7 mouse cellular contexts compared by ENCODE assay signal in the genomic region with DNA sequence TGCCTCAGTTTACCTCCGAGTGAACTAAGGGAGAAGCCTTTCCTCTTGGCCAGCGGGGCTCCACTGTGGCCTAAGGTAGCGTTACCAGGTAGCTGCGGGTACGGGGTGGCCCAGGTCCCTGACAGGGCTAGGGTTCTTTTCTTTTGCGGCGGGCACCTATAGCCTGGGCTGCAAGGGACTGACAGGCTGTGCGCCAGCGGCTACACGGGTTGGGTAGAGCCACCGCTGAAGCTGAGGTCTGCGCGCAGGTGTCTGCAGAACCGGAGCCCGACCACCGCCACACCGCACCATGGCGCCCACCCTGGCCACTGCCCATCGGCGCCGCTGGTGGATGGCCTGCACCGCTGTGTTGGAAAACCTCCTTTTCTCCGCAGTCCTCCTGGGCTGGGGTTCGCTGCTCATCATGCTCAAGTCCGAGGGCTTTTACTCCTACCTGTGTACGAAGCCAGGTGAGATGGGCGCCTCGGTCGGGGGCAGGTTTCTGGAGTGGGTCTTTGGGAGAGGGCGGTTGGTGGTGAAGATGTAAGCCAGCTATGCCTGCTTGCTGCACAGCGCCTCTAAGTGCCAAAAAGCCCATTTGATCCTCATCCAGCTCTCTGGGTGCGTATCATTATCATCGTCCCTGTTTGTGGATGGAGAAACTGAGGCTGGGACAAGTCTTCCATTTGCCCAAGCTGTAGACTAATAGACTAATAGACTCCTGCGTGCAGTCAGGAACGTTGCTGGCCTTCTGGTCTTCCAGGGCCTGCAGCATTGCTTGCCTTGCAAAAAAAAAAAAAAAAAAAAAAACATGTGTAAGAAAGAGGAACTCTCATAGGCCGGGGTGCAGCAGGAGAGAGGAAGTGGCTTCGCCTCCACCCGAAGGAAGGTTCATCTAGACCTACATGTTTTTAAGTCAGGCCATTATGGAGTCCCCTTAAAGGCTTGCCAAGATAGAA. TPM values are rescaled to one million over a fixed set of nuclear protein-coding genes. Genes with fewer than 3 reads are reported as not detected.
DNase-seq lines count a peak whose midpoint lies in the region; ATAC-seq and TF ChIP-seq lines count a peak whose summit lies in the region.

No protein-coding gene starts in this region.

- no peaks in the 10 kb centered on the region for H3K9me3 ChIP-seq in lung, embryonic 15.5 days
- no peaks in the 10 kb centered on the region for H3K9me3 ChIP-seq in heart, embryonic 13.5 days
- no peaks in the 10 kb centered on the region for H3K9me3 ChIP-seq in limb, embryonic 12.5 days

- no peaks in the 10 kb centered on the region for H3K36me3 ChIP-seq in lung, embryonic 15.5 days
- no peaks in the 10 kb centered on the region for H3K36me3 ChIP-seq in heart, embryonic 13.5 days
- H3K36me3 ChIP-seq in limb, embryonic 12.5 days = no peaks in the 10 kb centered on the region

- 10% methylated on average over 38 of the region's 38 CpGs for WGBS in lung, embryonic 15.5 days
- 1% methylated on average over 38 of the region's 38 CpGs for WGBS in cerebellum, adult 2 months
- 15% methylated on average over 38 of the region's 38 CpGs for WGBS in heart, embryonic 13.5 days
- 16% methylated on average over 38 of the region's 38 CpGs for WGBS in limb, embryonic 12.5 days

- no peak for TF ChIP-seq CTCF in cerebellum, adult 2 months (IDR thresholded peaks at IDR 0.05; ENCODE audit: borderline replicate concordance, insufficient read depth, low read depth, low read length)

- no peaks in the 10 kb centered on the region for H3K27me3 ChIP-seq in lung, embryonic 15.5 days
- H3K27me3 ChIP-seq in cerebellum, adult 2 months (ENCODE audit: control insufficient read depth, insufficient read depth, low read length) = no peaks in the 10 kb centered on the region
- H3K27me3 ChIP-seq in heart, embryonic 13.5 days (replicated peaks) = 0 out of 2 replicates have a peak, but pooled peaks cover 15% of the 10 kb centered on the region
- H3K27me3 ChIP-seq in limb, embryonic 12.5 days = no peaks in the 10 kb centered on the region

- TF ChIP-seq POLR2A in cerebellum, adult 2 months (IDR thresholded peaks at IDR 0.05; ENCODE audit: borderline replicate concordance, insufficient read depth, low read length) = peak; percentile 47; the same call in 1 of the 2 replicates

- no peak for DNase-seq in lung, adult 18-20 months
- DNase-seq in cerebellum, adult 2 months = peak in 1 of 2 experiments; percentile 67
- peak; percentile 66 to 72 for DNase-seq in thymus, postnatal 10 days (ENCODE audit: low spot score in 2 of 2)

- peak overlapping the region; percentile 92; the same call in 1 of the 2 replicates for H3K27ac ChIP-seq in lung, embryonic 15.5 days
- H3K27ac ChIP-seq in cerebellum, adult 2 months (ENCODE audit: insufficient read depth, low read length) = peak overlapping the region; percentile 92
- peak overlapping the region; percentile 75 for H3K27ac ChIP-seq in heart, embryonic 13.5 days (replicated peaks)
- peak overlapping the region; percentile 91 for H3K27ac ChIP-seq in limb, embryonic 12.5 days

- peak overlapping the region; percentile 59 for H3K4me3 ChIP-seq in lung, embryonic 15.5 days
- H3K4me3 ChIP-seq in cerebellum, adult 2 months (replicated peaks; ENCODE audit: insufficient read depth, low read depth, low read length) = peak overlapping the region; percentile 96
- peak overlapping the region; percentile 70 for H3K4me3 ChIP-seq in heart, embryonic 13.5 days
- peak overlapping the region; percentile 70 for H3K4me3 ChIP-seq in limb, embryonic 12.5 days (replicated peaks)

- H3K4me2 ChIP-seq in lung, embryonic 15.5 days = peak overlapping the region; percentile 98
- peak overlapping the region; percentile 100 for H3K4me2 ChIP-seq in heart, embryonic 13.5 days
- peak overlapping the region; percentile 96 for H3K4me2 ChIP-seq in limb, embryonic 12.5 days

- H3K9ac ChIP-seq in lung, embryonic 15.5 days = peak overlapping the region; percentile 65
- peak overlapping the region; percentile 84 for H3K9ac ChIP-seq in heart, embryonic 13.5 days
- H3K9ac ChIP-seq in limb, embryonic 12.5 days (replicated peaks) = peak overlapping the region; percentile 86

- ATAC-seq in lung, embryonic 15.5 days (ENCODE audit: borderline replicate concordance, extremely low read depth, low FRiP score, low TSS enrichment) = no peak
- no peak for ATAC-seq in heart, embryonic 13.5 days (ENCODE audit: extremely low read depth, insufficient number of reproducible peaks, low FRiP score, low TSS enrichment)
- ATAC-seq in limb, embryonic 12.5 days (ENCODE audit: insufficient number of reproducible peaks, insufficient read depth, low FRiP score, low TSS enrichment, low read depth) = 0 out of 2 replicates have a peak, but pooled peaks have one; percentile 5
- ATAC-seq in monocyte, adult 5-6 weeks (replicated peaks; ENCODE audit: insufficient number of reproducible peaks, low FRiP score, low TSS enrichment, poor library complexity, severe bottlenecking) = peak; percentile 45; the same call in 1 of the 2 replicates

- peaks cover 31% of the 10 kb centered on the region for H3K4me1 ChIP-seq in lung, embryonic 15.5 days
- H3K4me1 ChIP-seq in cerebellum, adult 2 months (ENCODE audit: control insufficient read depth, insufficient read depth, low read length) = peaks cover 19% of the 10 kb centered on the region
- H3K4me1 ChIP-seq in heart, embryonic 13.5 days = peaks cover 31% of the 10 kb centered on the region
- H3K4me1 ChIP-seq in limb, embryonic 12.5 days (replicated peaks) = peaks cover 12% of the 10 kb centered on the region

RNA-seq across cellular contexts. Expression of a gene that starts 1.1 kb away (rescaled TPM):
- 5.6 and 6.9 TPM in 2 replicates for polyA plus RNA-seq in lung, embryonic 15.5 days (2015; fragmentation: Nextera tagmentation; extraction: Ambion mirVana)
- 57.4 and 67.1 TPM in 2 replicates for polyA plus RNA-seq in cerebellum, adult 2 months (2012; rRNA removed)
- polyA plus RNA-seq in heart, embryonic 13.5 days (2015; fragmentation: Nextera tagmentation; extraction: Ambion mirVana) = 3.2 and 3.6 TPM in 2 replicates
- 3.7 and 4.2 TPM in 2 replicates for polyA plus RNA-seq in limb, embryonic 12.5 days (2016; fragmentation: Nextera tagmentation; extraction: Ambion mirVana)
- total RNA-seq in monocyte, adult 5-6 weeks (2017) = 33.3 to 44.2 TPM (median 36.6 TPM) in 3 replicates

RNA-seq across cellular contexts. Expression of a gene that starts 19.3 kb away (rescaled TPM):
- 16.2 and 16.3 TPM in 2 replicates for polyA plus RNA-seq in lung, embryonic 15.5 days (2015; fragmentation: Nextera tagmentation; extraction: Ambion mirVana)
- polyA plus RNA-seq in cerebellum, adult 2 months (2012; rRNA removed) = 3.3 and 3.4 TPM in 2 replicates
- polyA plus RNA-seq in heart, embryonic 13.5 days (2015; fragmentation: Nextera tagmentation; extraction: Ambion mirVana) = 12.9 and 13.2 TPM in 2 replicates
- polyA plus RNA-seq in limb, embryonic 12.5 days (2016; fragmentation: Nextera tagmentation; extraction: Ambion mirVana) = 5.4 and 6.0 TPM in 2 replicates
- 1.6 TPM in 2 of 3 replicates, not detected in the other for total RNA-seq in monocyte, adult 5-6 weeks (2017)

RNA-seq across cellular contexts. Expression of a gene that starts 22.7 kb away (rescaled TPM):
- 0.66 and 0.83 TPM in 2 replicates for polyA plus RNA-seq in lung, embryonic 15.5 days (2015; fragmentation: Nextera tagmentation; extraction: Ambion mirVana)
- 5.4 and 5.7 TPM in 2 replicates for polyA plus RNA-seq in cerebellum, adult 2 months (2012; rRNA removed)
- polyA plus RNA-seq in heart, embryonic 13.5 days (2015; fragmentation: Nextera tagmentation; extraction: Ambion mirVana) = 3.4 TPM in 2 replicates
- 0.26 and 0.67 TPM in 2 replicates for polyA plus RNA-seq in limb, embryonic 12.5 days (2016; fragmentation: Nextera tagmentation; extraction: Ambion mirVana)
- total RNA-seq in monocyte, adult 5-6 weeks (2017) = 3.7 to 7.0 TPM (median 4.9 TPM) in 3 replicates

RNA-seq across cellular contexts. Expression of a gene that starts 46.0 kb away (rescaled TPM):
- 56.9 and 57.3 TPM in 2 replicates for polyA plus RNA-seq in lung, embryonic 15.5 days (2015; fragmentation: Nextera tagmentation; extraction: Ambion mirVana)
- 110 and 123 TPM in 2 replicates for polyA plus RNA-seq in cerebellum, adult 2 months (2012; rRNA removed)
- polyA plus RNA-seq in heart, embryonic 13.5 days (2015; fragmentation: Nextera tagmentation; extraction: Ambion mirVana) = 31.6 and 32.1 TPM in 2 replicates
- 79.6 and 83.0 TPM in 2 replicates for polyA plus RNA-seq in limb, embryonic 12.5 days (2016; fragmentation: Nextera tagmentation; extraction: Ambion mirVana)
- 65.5 to 114 TPM (median 72.0 TPM) in 3 replicates for total RNA-seq in monocyte, adult 5-6 weeks (2017)

RNA-seq across cellular contexts. Expression of a gene that starts 55.3 kb away (rescaled TPM):
- 73.4 and 76.8 TPM in 2 replicates for polyA plus RNA-seq in lung, embryonic 15.5 days (2015; fragmentation: Nextera tagmentation; extraction: Ambion mirVana)
- polyA plus RNA-seq in cerebellum, adult 2 months (2012; rRNA removed) = 295 and 319 TPM in 2 replicates
- 54.4 and 56.7 TPM in 2 replicates for polyA plus RNA-seq in heart, embryonic 13.5 days (2015; fragmentation: Nextera tagmentation; extraction: Ambion mirVana)
- 80.8 and 89.5 TPM in 2 replicates for polyA plus RNA-seq in limb, embryonic 12.5 days (2016; fragmentation: Nextera tagmentation; extraction: Ambion mirVana)
- total RNA-seq in monocyte, adult 5-6 weeks (2017) = 113 to 174 TPM (median 147 TPM) in 3 replicates

Comparison
In these comparisons a context has a peak if more than half of its experiments do, and no peak if none do; other contexts are left out.
1. ATAC-seq: peak in limb, embryonic 12.5 days (single experiment) and monocyte, adult 5-6 weeks (single experiment); none in lung, embryonic 15.5 days (single experiment) and heart, embryonic 13.5 days (single experiment).
2. DNase-seq: peak in thymus, postnatal 10 days (2 of 2); none in lung, adult 18-20 months (0 of 2).
3. Peak in every context shown above with its lines, with median percentiles within 50 percentile points of each other: H3K27ac ChIP-seq, H3K4me2 ChIP-seq, H3K4me3 ChIP-seq and H3K9ac ChIP-seq.